Mouse (Mus musculus) MEL (cell line): ENCODE data around the gene Taok2.

Experiments used
- CHD2 ChIP-seq: IDR thresholded peaks from 2 replicates; pipeline ENCODE4 v1.6.1; 2011; ENCODE audit warnings: low read length, improper control_type of control experiment
- CTCF ChIP-seq, 3 experiments: IDR thresholded peaks in 2 of 3; conservative IDR thresholded peaks in 1 of 3; 2 replicates each; pipeline ENCODE4 v1.5.1; 2011 to 2012; ENCODE audit warnings: low read length in 3 of 3, low read depth in 2 of 3, mild to moderate bottlenecking in 2 of 3, improper control_type of control experiment in 1 of 3, inconsistent platforms in 1 of 3, mixed read lengths in 1 of 3, moderate library complexity in 1 of 3; ENCODE audit not compliant: control insufficient read depth in 1 of 3, insufficient read depth in 1 of 3, poor library complexity in 1 of 3, severe bottlenecking in 1 of 3
- USF1 ChIP-seq: IDR thresholded peaks from 2 replicates; pipeline ENCODE4 v1.6.1; 2014; ENCODE audit warnings: low read depth, mild to moderate bottlenecking, inconsistent platforms, low read length, improper control_type of control experiment, moderate library complexity

DNA sequence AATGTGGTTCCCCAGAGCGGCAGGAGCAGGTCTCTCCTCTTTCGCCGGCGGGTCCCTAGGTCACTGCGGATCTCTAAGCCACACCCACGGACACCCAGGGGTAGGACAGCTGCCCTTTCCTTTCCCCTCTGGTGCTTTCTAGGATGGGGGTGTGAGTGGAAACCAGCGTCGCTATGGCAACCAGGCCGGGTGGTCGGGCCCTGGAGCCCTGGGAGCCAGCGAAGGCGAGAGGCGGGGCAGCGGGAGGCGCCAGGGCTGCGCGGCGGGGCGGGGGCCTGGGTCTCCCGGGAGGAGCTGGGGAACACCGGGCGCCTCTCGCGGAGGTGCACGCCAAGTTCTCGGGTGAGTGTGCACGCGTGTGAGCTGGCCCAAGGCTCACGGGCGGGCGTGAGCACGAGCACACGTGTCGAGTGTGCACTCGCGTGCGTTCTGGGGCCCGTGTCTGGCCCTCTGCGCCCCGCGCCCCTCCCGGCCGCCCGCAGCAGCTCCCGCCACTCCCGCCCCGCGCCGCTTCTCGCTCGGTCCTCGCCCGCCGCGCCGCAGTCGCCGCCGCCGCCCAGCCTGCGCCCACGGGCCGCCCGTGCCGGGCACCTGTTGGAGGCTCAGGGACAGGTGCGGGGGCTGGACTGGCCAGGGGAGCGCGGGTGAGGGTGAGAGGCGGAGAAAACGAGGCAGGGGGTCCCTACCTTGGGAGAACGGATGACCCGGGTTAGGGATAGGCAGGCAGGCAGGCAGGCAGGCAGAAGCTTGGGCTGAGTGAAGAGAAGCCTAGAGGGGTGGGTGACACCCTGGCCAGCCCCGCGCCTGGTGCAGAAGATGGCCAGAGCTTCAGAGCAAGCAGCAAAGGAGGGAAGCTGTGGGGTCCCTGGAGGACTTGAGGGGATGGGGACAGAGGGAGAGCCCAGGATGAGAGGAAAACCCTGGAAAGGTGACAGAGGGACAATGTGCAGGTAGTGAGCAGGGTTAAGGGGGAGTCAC lies 36.8 kb downstream of the Taok2 start:
- no peak for TF ChIP-seq USF1
- no peak for TF ChIP-seq CTCF (IDR thresholded peaks at IDR 0.05 in 2 of 3, conservative IDR thresholded peaks at IDR 0.05 in 1 of 3; ENCODE audit: control insufficient read depth in 1 of 3, insufficient read depth in 1 of 3, low read depth in 2 of 3, low read length in 3 of 3, poor library complexity in 1 of 3, severe bottlenecking in 1 of 3)
- TF ChIP-seq CHD2, result no peak
